Mouse (Mus musculus) small intestine, adult 2 months (tissue): Measurements from ENCODE around the gene Vamp4. TPM values are rescaled to one million over a fixed set of nuclear protein-coding genes. Genes with fewer than 3 reads are reported as not detected.

Experiments used
- H3K27ac ChIP-seq: fragments of 200-500 bp; 2 replicates; pipeline ENCODE4 v1.5.1; 2012; ENCODE audit warnings: low read depth, low read length, control low read depth, inconsistent platforms; ENCODE audit not compliant: insufficient read depth
- H3K27me3 ChIP-seq: fragments of 200-500 bp; 2 replicates; pipeline ENCODE4 v1.6.1; 2012; ENCODE audit warnings: mild to moderate bottlenecking, moderate library complexity, low read length, inconsistent platforms; ENCODE audit not compliant: control insufficient read depth, insufficient read depth
- H3K36me3 ChIP-seq: fragments of 200-500 bp; 2 replicates; pipeline ENCODE4 v1.6.1; 2012; ENCODE audit warnings: mild to moderate bottlenecking, low read length, control low read depth, inconsistent platforms; ENCODE audit not compliant: control insufficient read depth, insufficient read depth
- H3K4me1 ChIP-seq: fragments of 200-500 bp; 2 replicates; pipeline ENCODE4 v1.6.1; 2012; ENCODE audit warnings: low read length, inconsistent platforms, mixed read lengths; ENCODE audit not compliant: control insufficient read depth, insufficient read depth, insufficient read length
- H3K4me3 ChIP-seq: fragments of 200-500 bp; 2 replicates; pipeline ENCODE4 v1.5.1; 2012; ENCODE audit warnings: low read depth, mild to moderate bottlenecking, control low read depth, inconsistent platforms, low read length, moderate library complexity
- CTCF ChIP-seq: fragments of 200-500 bp; IDR thresholded peaks from 2 replicates; pipeline ENCODE4 v1.5.1; 2012; ENCODE audit warnings: low read depth, mild to moderate bottlenecking, control low read depth, inconsistent platforms, low read length, moderate library complexity, mixed read lengths; ENCODE audit not compliant: insufficient replicate concordance, insufficient read length; ENCODE audit errors: extremely low read depth
- POLR2A ChIP-seq: fragments of 200-500 bp; IDR thresholded peaks from 2 replicates; pipeline ENCODE4 v1.6.1; 2012; ENCODE audit warnings: low read depth, mild to moderate bottlenecking, control low read depth, inconsistent platforms, low read length, moderate library complexity
- WGBS: fragments of 180-500 bp; shearing (Covaris S2); methylation state at CpG from one replicate; pipeline ENCODE4 v1.1.7; 2018; 5-methylcytosine and 5-hydroxymethylcytosine counted together
- polyA plus RNA-seq: library from polyadenylated mRNA; depleted of rRNA; stranded (reverse); fragments of >200 nt; gene quantifications from 2 replicates; pipeline ENCODE4 v1.2.3, GENCODE M21; 2012

Vamp4 gene
- polyA plus RNA-seq, 1 experiment, result 6.6 TPM

DNA sequence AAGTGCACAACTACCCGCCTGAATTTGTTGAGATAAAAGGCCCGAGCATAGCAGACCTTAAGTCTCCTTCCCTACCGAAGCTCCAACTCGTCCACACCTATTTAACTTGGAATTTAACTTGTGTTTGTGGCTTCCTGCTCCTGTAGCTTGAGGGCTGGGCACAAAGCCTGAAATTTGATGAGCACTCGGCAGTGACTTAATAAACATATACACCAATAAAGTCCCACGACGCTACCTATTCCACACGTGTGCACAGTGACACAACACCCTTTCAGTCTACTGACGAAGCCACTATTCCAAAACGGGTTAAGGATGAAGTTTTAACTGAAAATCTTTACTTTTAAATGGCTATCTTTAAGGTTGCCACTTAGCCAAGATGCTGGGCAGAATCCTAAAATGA, 22.7 kb upstream of the Vamp4 start:
- Histone ChIP-seq H3K27me3 (no peaks in the 10 kb centered on the region), H3K4me3 (peak overlapping the region; percentile 76), H3K27ac (no peak overlapping the region), H3K36me3 (peaks cover 11% of the 10 kb centered on the region), H3K4me1 (no peaks in the 10 kb centered on the region)
- TF ChIP-seq CTCF, result no peak
- TF ChIP-seq POLR2A, result no peak
- 1% methylated on average over 10 of the region's 10 CpGs for WGBS

GRCm38 (mm10) chr1:162548016-162548916, 22.0 kb upstream of the Vamp4 start, which contains the start of gene Mettl13:
TSS of gene Mettl13 (minus strand) at chr1:162548551.
- H3K36me3 ChIP-seq, result peaks cover 8% of the 10 kb centered on the region
- H3K27me3 ChIP-seq, result no peaks in the 10 kb centered on the region
- H3K4me3 ChIP-seq, result peak within 1 kb of the TSS; percentile 76
- WGBS, result under 1% methylated on average over 52 of the region's 52 CpGs
- peak within 1 kb of the TSS; percentile 64 for H3K27ac ChIP-seq
- H3K4me1 ChIP-seq, result no peaks in the 10 kb centered on the region
- TF ChIP-seq POLR2A (peak; percentile 91), CTCF (no peak)

- TF ChIP-seq CTCF (no peak), POLR2A (no peak)
- WGBS, result 38% methylated on average over 10 of the region's 10 CpGs
- H3K27ac ChIP-seq, result no peak overlapping the region
- no peak overlapping the region for H3K4me3 ChIP-seq
- no peaks in the 10 kb centered on the region for H3K4me1 ChIP-seq
- H3K27me3 ChIP-seq, result no peaks in the 10 kb centered on the region
- peaks cover 3% of the 10 kb centered on the region for H3K36me3 ChIP-seq
These were observed 21.2 kb upstream of the Vamp4 start for GRCm38 (mm10) chr1:162548917-162549613.

DNA sequence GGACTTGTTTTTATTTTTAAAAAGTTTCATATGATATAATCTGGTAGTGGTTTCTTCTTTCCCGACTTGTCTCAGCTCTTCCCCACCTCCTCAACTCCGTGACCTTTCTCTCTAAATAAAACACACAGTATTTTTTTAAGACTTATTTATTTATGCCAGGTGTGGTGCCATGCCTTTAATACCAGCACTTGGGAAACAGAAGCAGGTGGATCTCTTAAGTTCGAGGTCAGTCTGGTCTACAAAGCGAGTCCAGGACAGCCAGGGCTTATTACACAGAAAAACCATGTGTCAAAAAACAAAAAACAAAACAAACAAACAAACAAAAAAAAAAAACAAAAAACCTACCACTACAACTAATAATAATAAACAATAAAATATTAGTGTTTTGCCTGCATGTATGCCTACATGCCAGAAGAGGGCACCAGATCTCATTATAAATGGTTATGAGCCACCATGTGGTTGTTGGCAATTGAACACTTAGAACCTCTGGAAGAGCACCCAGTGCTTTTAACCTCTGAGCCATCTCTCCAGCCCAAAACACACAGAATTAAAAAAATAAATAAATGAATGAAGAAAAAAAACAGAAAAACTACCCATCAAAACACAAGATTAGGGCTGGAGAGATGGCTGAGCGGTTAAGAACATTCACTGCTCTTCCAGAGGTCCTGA, 20.6 kb upstream of the Vamp4 start:
- Histone ChIP-seq H3K4me3 (no peak overlapping the region), H3K4me1 (no peaks in the 10 kb centered on the region), H3K36me3 (peaks cover 3% of the 10 kb centered on the region; the same call in 1 of the 2 replicates), H3K27ac (no peak overlapping the region), H3K27me3 (no peaks in the 10 kb centered on the region)
- TF ChIP-seq POLR2A, result no peak
- TF ChIP-seq CTCF, result no peak
- WGBS, result 65% methylated on average over 5 of the region's 5 CpGs

- no peak overlapping the region for H3K27ac ChIP-seq
- no peaks in the 10 kb centered on the region for H3K4me1 ChIP-seq
- H3K4me3 ChIP-seq, result no peak overlapping the region
- no peaks in the 10 kb centered on the region for H3K36me3 ChIP-seq
- no peak for TF ChIP-seq CTCF
- no peak for TF ChIP-seq POLR2A
- no peaks in the 10 kb centered on the region for H3K27me3 ChIP-seq
- 67% methylated on average over 9 of the region's 9 CpGs for WGBS
These were observed 17.4 kb upstream of the Vamp4 start for GRCm38 (mm10) chr1:162552956-162553355.

DNA sequence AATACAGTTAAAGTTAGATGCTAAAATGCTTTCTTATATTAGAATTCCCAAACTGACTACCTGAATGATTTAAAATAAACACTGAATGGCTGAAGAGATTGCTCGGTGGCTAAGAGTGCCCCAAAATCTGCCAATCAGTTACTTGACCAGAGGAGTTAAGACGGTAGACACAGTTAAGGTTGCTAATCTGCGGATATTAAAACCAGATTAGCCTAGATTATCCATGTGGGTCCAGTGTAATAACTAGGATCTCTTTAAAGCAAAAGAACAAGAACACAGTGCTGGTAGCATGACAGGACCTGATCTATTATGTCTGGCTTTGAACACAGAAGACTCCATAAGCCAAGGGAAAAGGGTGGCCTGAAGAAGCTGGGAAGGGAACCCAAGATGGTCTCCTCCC, 16.1 kb upstream of the Vamp4 start:
- H3K27ac ChIP-seq, result no peak overlapping the region
- no peak overlapping the region for H3K4me3 ChIP-seq
- 83% methylated on average over 3 of the region's 3 CpGs for WGBS
- no peaks in the 10 kb centered on the region for H3K36me3 ChIP-seq
- TF ChIP-seq POLR2A (no peak), CTCF (no peak)
- no peaks in the 10 kb centered on the region for H3K27me3 ChIP-seq
- no peaks in the 10 kb centered on the region for H3K4me1 ChIP-seq
